Mouse (Mus musculus): Measurements from ENCODE around the gene Rmnd5b. TPM values are rescaled to one million over a fixed set of nuclear protein-coding genes. Genes with fewer than 3 reads are reported as not detected.

The Rmnd5b gene
- polyA plus RNA-seq, 1 experiment from 2014 or later: 47.8 TPM

Other genes starting within 250 kb of the Rmnd5b start
- gene Phykpl, start 51.1 kb downstream of the Rmnd5b start, polyA plus RNA-seq (2014; fragmentation: Nextera tagmentation; extraction: Ambion mirVana): 28.6 and 29.8 TPM in 2 replicates
- 552 and 577 TPM in 2 replicates for gene Hnrnpab, start 29.0 kb downstream of the Rmnd5b start, polyA plus RNA-seq (2014; fragmentation: Nextera tagmentation; extraction: Ambion mirVana)
- 347 and 349 TPM in 2 replicates for gene Nhp2, start 16.2 kb downstream of the Rmnd5b start, polyA plus RNA-seq (2014; fragmentation: Nextera tagmentation; extraction: Ambion mirVana)
- 7.2 and 7.9 TPM in 2 replicates for gene N4bp3, start 14.9 kb upstream of the Rmnd5b start, polyA plus RNA-seq (2014; fragmentation: Nextera tagmentation; extraction: Ambion mirVana)
- 1.3 and 1.5 TPM in 2 replicates for gene D930048N14Rik, start 15.1 kb upstream of the Rmnd5b start, polyA plus RNA-seq (2014; fragmentation: Nextera tagmentation; extraction: Ambion mirVana)
- gene 0610009B22Rik, start 53.0 kb upstream of the Rmnd5b start, polyA plus RNA-seq (2014; fragmentation: Nextera tagmentation; extraction: Ambion mirVana): 60.4 and 66.0 TPM in 2 replicates
- 16.8 and 18.1 TPM in 2 replicates for gene Sec24a, start 127.7 kb upstream of the Rmnd5b start, polyA plus RNA-seq (2014; fragmentation: Nextera tagmentation; extraction: Ambion mirVana)
- 110 and 122 TPM in 2 replicates for gene Sar1b, start 127.8 kb upstream of the Rmnd5b start, polyA plus RNA-seq (2014; fragmentation: Nextera tagmentation; extraction: Ambion mirVana)
- 0.59 and 1.2 TPM in 2 replicates for gene Jade2, start 221.8 kb upstream of the Rmnd5b start, polyA plus RNA-seq (2014; fragmentation: Nextera tagmentation; extraction: Ambion mirVana)